Mouse (Mus musculus): Measurements from ENCODE around the gene Nek6. TPM values are rescaled to one million over a fixed set of nuclear protein-coding genes. Genes with fewer than 3 reads are reported as not detected.

The Nek6 gene
- polyA plus RNA-seq, 1 experiment = 25.6 TPM

DNA sequence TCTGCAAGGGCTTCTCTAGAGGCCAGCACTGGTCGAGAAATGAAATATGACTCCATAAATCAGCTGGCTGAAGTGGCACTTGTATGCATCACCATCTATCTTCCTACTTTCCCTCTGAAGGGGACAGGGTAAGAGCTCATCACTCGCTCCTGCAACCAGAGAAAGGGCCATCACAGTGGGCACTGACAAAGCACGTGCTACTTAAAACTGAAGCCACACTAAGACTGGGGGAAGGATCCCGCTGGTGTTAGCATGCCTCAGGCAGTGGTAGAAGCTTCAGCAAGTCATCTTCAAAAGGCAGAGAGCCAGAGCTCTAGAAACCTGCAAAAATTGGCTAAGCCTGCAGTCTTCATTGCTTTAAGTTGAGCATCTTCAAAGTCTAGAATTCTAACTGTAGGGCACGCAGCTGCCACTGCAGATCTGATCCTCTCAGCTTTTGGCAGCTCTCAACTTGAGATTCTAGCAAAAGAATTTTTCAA, 97.4 kb downstream of the Nek6 start:
- no peaks in the 10 kb centered on the region for H3K27me3 ChIP-seq (ENCODE audit: control insufficient read depth, insufficient read depth, insufficient read length)
- H3K4me2 ChIP-seq (ENCODE audit: low read depth) = no peak overlapping the region
- no peak overlapping the region for H3K4me3 ChIP-seq
- TF ChIP-seq TCF12 (IDR thresholded peaks at IDR 0.05; ENCODE audit: insufficient read depth, poor library complexity, severe bottlenecking) = no peak
- TF ChIP-seq E2F4 (IDR thresholded peaks at IDR 0.05; ENCODE audit: insufficient read depth) = no peak
- TF ChIP-seq USF1 (IDR thresholded peaks at IDR 0.05; ENCODE audit: low read depth) = no peak
- no peak for TF ChIP-seq POLR2A (IDR thresholded peaks at IDR 0.05; ENCODE audit: insufficient read length, low read depth)
- TF ChIP-seq CEBPB (IDR thresholded peaks at IDR 0.05; ENCODE audit: insufficient read depth, poor library complexity, severe bottlenecking) = no peak
- no peak for TF ChIP-seq TCF3 (IDR thresholded peaks at IDR 0.05; ENCODE audit: insufficient read length, low read depth)
- TF ChIP-seq REST (IDR thresholded peaks at IDR 0.05; ENCODE audit: insufficient read depth, insufficient read length) = no peak
- TF ChIP-seq SRF (IDR thresholded peaks at IDR 0.05; ENCODE audit: control insufficient read depth, insufficient read length, low read depth) = no peak
- no peak for TF ChIP-seq MYOD1 (IDR thresholded peaks at IDR 0.05; ENCODE audit: control insufficient read depth in 1 of 3, insufficient read length in 2 of 3, low read depth in 2 of 3)
- no peak for TF ChIP-seq MAX (IDR thresholded peaks at IDR 0.05; ENCODE audit: low read depth)
- TF ChIP-seq MYOG (IDR thresholded peaks at IDR 0.05; ENCODE audit: control insufficient read depth in 1 of 3, insufficient read depth in 1 of 3, insufficient read length in 2 of 3, low read depth in 2 of 3) = no peak
- H3ac ChIP-seq (ENCODE audit: control insufficient read depth, insufficient read length) = no peak overlapping the region
- peaks cover 22% of the 10 kb centered on the region for H3K36me3 ChIP-seq (ENCODE audit: control insufficient read depth, insufficient read depth)
- H3K79me2 ChIP-seq (ENCODE audit: control insufficient read depth, insufficient read depth) = peaks cover 18% of the 10 kb centered on the region

DNA sequence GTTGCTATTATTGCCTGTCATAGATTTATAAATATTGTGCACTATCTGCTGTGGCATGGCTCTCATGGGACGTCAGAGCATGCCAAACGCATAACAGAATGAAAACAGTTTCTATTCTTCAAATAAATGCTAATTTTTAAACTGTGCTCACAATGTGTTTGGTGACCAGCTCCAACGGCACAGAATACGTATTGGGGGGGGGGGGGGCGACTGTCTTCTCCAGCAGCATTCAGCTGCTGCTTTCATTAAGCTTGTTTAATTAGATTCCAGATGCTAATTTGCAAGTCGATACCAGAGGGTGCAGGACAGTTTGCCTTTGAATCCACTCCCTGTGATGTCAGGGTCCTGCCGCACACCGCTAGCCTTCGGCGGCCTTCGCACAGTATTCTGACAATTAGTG, 97.9 kb downstream of the Nek6 start:
- H3K4me3 ChIP-seq = no peak overlapping the region
- H3K27me3 ChIP-seq (ENCODE audit: control insufficient read depth, insufficient read depth, insufficient read length) = no peaks in the 10 kb centered on the region
- H3K79me2 ChIP-seq (ENCODE audit: control insufficient read depth, insufficient read depth) = peaks cover 16% of the 10 kb centered on the region
- no peak overlapping the region for H3K4me2 ChIP-seq (ENCODE audit: low read depth)
- TF ChIP-seq CEBPB (IDR thresholded peaks at IDR 0.05; ENCODE audit: insufficient read depth, poor library complexity, severe bottlenecking) (no peak), SRF (IDR thresholded peaks at IDR 0.05; ENCODE audit: control insufficient read depth, insufficient read length, low read depth) (no peak), POLR2AphosphoS2 (IDR thresholded peaks at IDR 0.05; ENCODE audit: insufficient read length, low read depth) (no peak), MAX (IDR thresholded peaks at IDR 0.05; ENCODE audit: low read depth) (no peak), USF1 (IDR thresholded peaks at IDR 0.05; ENCODE audit: low read depth) (no peak), MYOG (IDR thresholded peaks at IDR 0.05; ENCODE audit: control insufficient read depth in 1 of 3, insufficient read depth in 1 of 3, insufficient read length in 2 of 3, low read depth in 2 of 3) (no peak), POLR2A (IDR thresholded peaks at IDR 0.05; ENCODE audit: insufficient read length, low read depth) (no peak), E2F4 (IDR thresholded peaks at IDR 0.05; ENCODE audit: insufficient read depth) (no peak), REST (IDR thresholded peaks at IDR 0.05; ENCODE audit: insufficient read depth, insufficient read length) (no peak), TCF12 (IDR thresholded peaks at IDR 0.05; ENCODE audit: insufficient read depth, poor library complexity, severe bottlenecking) (no peak)
- H3ac ChIP-seq (ENCODE audit: control insufficient read depth, insufficient read length) = no peak overlapping the region
- peaks cover 24% of the 10 kb centered on the region for H3K36me3 ChIP-seq (ENCODE audit: control insufficient read depth, insufficient read depth)

DNA sequence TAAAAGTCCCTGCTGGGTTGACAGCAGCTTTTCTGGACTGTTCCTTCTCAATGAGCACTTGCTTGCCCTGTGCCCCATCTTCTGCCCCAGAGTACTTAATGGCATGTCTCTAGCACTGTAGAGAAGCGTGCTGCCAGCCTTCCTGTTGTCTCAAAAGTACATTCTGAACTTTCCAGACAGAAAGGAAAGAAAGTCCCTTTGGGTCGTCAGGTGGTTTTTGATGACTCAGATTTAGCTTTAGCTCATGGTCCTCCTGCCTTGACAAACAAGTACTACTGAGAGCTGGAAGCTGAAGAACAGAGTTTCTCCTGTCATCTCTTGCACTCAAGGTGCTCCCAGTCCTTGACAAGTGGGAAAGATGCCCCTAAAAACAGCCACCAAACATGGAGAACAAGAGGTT, 98.7 kb downstream of the Nek6 start:
- Histone ChIP-seq H3K4me2 (ENCODE audit: low read depth) (no peak overlapping the region), H3K79me2 (ENCODE audit: control insufficient read depth, insufficient read depth) (peaks cover 14% of the 10 kb centered on the region), H3K36me3 (ENCODE audit: control insufficient read depth, insufficient read depth) (peaks cover 28% of the 10 kb centered on the region), H3K27me3 (ENCODE audit: control insufficient read depth, insufficient read depth, insufficient read length) (no peaks in the 10 kb centered on the region), H3ac (ENCODE audit: control insufficient read depth, insufficient read length) (no peak overlapping the region), H3K4me3 (no peak overlapping the region)
- TF ChIP-seq E2F4 (IDR thresholded peaks at IDR 0.05; ENCODE audit: insufficient read depth) (no peak), MAX (IDR thresholded peaks at IDR 0.05; ENCODE audit: low read depth) (no peak), REST (IDR thresholded peaks at IDR 0.05; ENCODE audit: insufficient read depth, insufficient read length) (no peak), MYOD1 (IDR thresholded peaks at IDR 0.05; ENCODE audit: control insufficient read depth in 1 of 3, insufficient read length in 2 of 3, low read depth in 2 of 3) (no peak), TCF3 (IDR thresholded peaks at IDR 0.05; ENCODE audit: insufficient read length, low read depth) (no peak), POLR2AphosphoS2 (IDR thresholded peaks at IDR 0.05; ENCODE audit: insufficient read length, low read depth) (no peak), TCF12 (IDR thresholded peaks at IDR 0.05; ENCODE audit: insufficient read depth, poor library complexity, severe bottlenecking) (no peak), USF1 (IDR thresholded peaks at IDR 0.05; ENCODE audit: low read depth) (no peak), MYOG (IDR thresholded peaks at IDR 0.05; ENCODE audit: control insufficient read depth in 1 of 3, insufficient read depth in 1 of 3, insufficient read length in 2 of 3, low read depth in 2 of 3) (no peak)

DNA sequence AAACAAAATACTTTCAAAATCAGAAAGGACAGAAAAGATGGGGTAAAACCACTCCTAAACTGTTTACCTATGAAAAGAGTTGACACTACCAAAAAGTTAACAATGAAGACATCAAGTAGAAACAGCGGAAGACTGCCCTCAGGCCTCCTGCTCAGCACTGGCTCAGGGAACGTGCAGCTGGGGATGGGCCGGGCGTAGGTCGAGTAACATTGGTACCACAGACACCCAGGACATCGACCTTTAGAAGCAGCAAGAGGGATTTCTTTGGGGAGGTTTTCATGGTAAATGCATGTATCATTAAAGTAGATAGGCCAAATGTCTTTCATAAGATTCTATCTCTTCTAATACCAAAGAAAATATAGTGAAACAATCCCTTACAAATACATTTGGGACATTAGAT, 101.2 kb downstream of the Nek6 start:
- Histone ChIP-seq H3ac (ENCODE audit: control insufficient read depth, insufficient read length) (no peak overlapping the region), H3K4me3 (no peak overlapping the region), H3K27me3 (ENCODE audit: control insufficient read depth, insufficient read depth, insufficient read length) (no peaks in the 10 kb centered on the region), H3K36me3 (ENCODE audit: control insufficient read depth, insufficient read depth) (peaks cover 25% of the 10 kb centered on the region), H3K4me2 (ENCODE audit: low read depth) (no peak overlapping the region), H3K79me2 (ENCODE audit: control insufficient read depth, insufficient read depth) (peaks cover 26% of the 10 kb centered on the region)
- TF ChIP-seq USF1 (IDR thresholded peaks at IDR 0.05; ENCODE audit: low read depth) (no peak), POLR2A (IDR thresholded peaks at IDR 0.05; ENCODE audit: insufficient read length, low read depth) (no peak), REST (IDR thresholded peaks at IDR 0.05; ENCODE audit: insufficient read depth, insufficient read length) (no peak), TCF12 (IDR thresholded peaks at IDR 0.05; ENCODE audit: insufficient read depth, poor library complexity, severe bottlenecking) (no peak), TCF3 (IDR thresholded peaks at IDR 0.05; ENCODE audit: insufficient read length, low read depth) (no peak), MAX (IDR thresholded peaks at IDR 0.05; ENCODE audit: low read depth) (no peak), SRF (IDR thresholded peaks at IDR 0.05; ENCODE audit: control insufficient read depth, insufficient read length, low read depth) (no peak), CEBPB (IDR thresholded peaks at IDR 0.05; ENCODE audit: insufficient read depth, poor library complexity, severe bottlenecking) (no peak)

DNA sequence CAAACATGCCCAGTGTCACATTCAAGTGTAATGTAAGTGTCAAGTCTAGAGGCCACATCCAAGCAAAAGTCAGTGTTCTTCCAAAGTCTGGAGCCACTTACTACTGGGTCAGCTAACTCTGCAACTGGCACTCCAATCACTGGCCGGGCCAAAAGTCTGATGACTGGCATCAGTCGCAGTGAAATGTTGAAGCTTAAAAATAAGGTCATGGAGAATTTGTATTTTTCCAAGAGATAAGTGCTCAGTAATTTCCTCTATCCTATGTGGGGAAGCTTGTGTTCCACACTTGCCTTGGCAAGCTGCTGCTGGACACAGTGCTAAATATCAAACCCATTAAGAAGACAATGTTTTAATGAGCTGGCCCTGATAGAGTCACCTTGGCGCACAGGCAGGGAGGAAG, 102.1 kb downstream of the Nek6 start:
- no peak for TF ChIP-seq MYOG (IDR thresholded peaks at IDR 0.05; ENCODE audit: control insufficient read depth in 1 of 3, insufficient read depth in 1 of 3, insufficient read length in 2 of 3, low read depth in 2 of 3)
- TF ChIP-seq MAX (IDR thresholded peaks at IDR 0.05; ENCODE audit: low read depth) = no peak
- no peak for TF ChIP-seq POLR2A (IDR thresholded peaks at IDR 0.05; ENCODE audit: insufficient read length, low read depth)
- no peak for TF ChIP-seq TCF3 (IDR thresholded peaks at IDR 0.05; ENCODE audit: insufficient read length, low read depth)
- TF ChIP-seq POLR2AphosphoS2 (IDR thresholded peaks at IDR 0.05; ENCODE audit: insufficient read length, low read depth) = no peak
- TF ChIP-seq USF1 (IDR thresholded peaks at IDR 0.05; ENCODE audit: low read depth) = no peak
- TF ChIP-seq TCF12 (IDR thresholded peaks at IDR 0.05; ENCODE audit: insufficient read depth, poor library complexity, severe bottlenecking) = no peak
- TF ChIP-seq REST (IDR thresholded peaks at IDR 0.05; ENCODE audit: insufficient read depth, insufficient read length) = no peak
- TF ChIP-seq E2F4 (IDR thresholded peaks at IDR 0.05; ENCODE audit: insufficient read depth) = no peak
- no peak for TF ChIP-seq MYOD1 (IDR thresholded peaks at IDR 0.05; ENCODE audit: control insufficient read depth in 1 of 3, insufficient read length in 2 of 3, low read depth in 2 of 3)
- no peak for TF ChIP-seq SRF (IDR thresholded peaks at IDR 0.05; ENCODE audit: control insufficient read depth, insufficient read length, low read depth)
- TF ChIP-seq CEBPB (IDR thresholded peaks at IDR 0.05; ENCODE audit: insufficient read depth, poor library complexity, severe bottlenecking) = no peak
- Histone ChIP-seq H3K79me2 (ENCODE audit: control insufficient read depth, insufficient read depth) (peaks cover 32% of the 10 kb centered on the region), H3K36me3 (ENCODE audit: control insufficient read depth, insufficient read depth) (peaks cover 23% of the 10 kb centered on the region), H3K4me3 (no peak overlapping the region), H3ac (ENCODE audit: control insufficient read depth, insufficient read length) (no peak overlapping the region), H3K4me2 (ENCODE audit: low read depth) (no peak overlapping the region), H3K27me3 (ENCODE audit: control insufficient read depth, insufficient read depth, insufficient read length) (no peaks in the 10 kb centered on the region)

Measured in myocyte (in vitro differentiated cells).